Mouse (Mus musculus): ENCODE measurements around the gene Ephb1.

GRCm38 (mm10) chr9:102358711-102359110 lies 4.2 kb upstream of the Ephb1 start:
- TF ChIP-seq POLR2A (IDR thresholded peaks at IDR 0.05; ENCODE audit: borderline replicate concordance, insufficient read depth, low read length) = no peak
- TF ChIP-seq CTCF (IDR thresholded peaks at IDR 0.05; ENCODE audit: borderline replicate concordance, insufficient read depth, low read depth, low read length) = no peak

Data from cerebellum, adult 2 months (tissue).